Mouse (Mus musculus) brown adipose tissue, adult 24 weeks (tissue): ENCODE results near the gene Gm266. TPM values are rescaled to one million over a fixed set of nuclear protein-coding genes. Genes with fewer than 3 reads are reported as not detected.
A peak's percentile ranks its signal among the peaks of the same experiment; 100 is the strongest.

Experiments used
- H3K27ac ChIP-seq: fragments of 200-500 bp; replicated peaks from 2 replicates; pipeline ENCODE4 v1.5.1; 2012; ENCODE audit warnings: low read depth, mild to moderate bottlenecking, low read length
- H3K4me1 ChIP-seq: fragments of 200-500 bp; 2 replicates; pipeline ENCODE4 v1.6.1; 2012; ENCODE audit warnings: low read length, mixed read lengths; ENCODE audit not compliant: control insufficient read depth, insufficient read depth, insufficient read length
- H3K4me3 ChIP-seq: fragments of 200-500 bp; 2 replicates; pipeline ENCODE4 v1.5.1; 2012; ENCODE audit warnings: low read depth, mild to moderate bottlenecking, low read length, moderate library complexity; ENCODE audit not compliant: insufficient read depth
- polyA plus RNA-seq: library from polyadenylated mRNA; stranded (reverse); fragments of >200 nt; gene quantifications from 2 replicates; pipeline ENCODE4 v1.2.4, GENCODE M21; 2012; ENCODE audit not compliant: missing spikeins, insufficient read depth, insufficient read length

Gm266 gene
- polyA plus RNA-seq, 1 experiment: not detected

DNA sequence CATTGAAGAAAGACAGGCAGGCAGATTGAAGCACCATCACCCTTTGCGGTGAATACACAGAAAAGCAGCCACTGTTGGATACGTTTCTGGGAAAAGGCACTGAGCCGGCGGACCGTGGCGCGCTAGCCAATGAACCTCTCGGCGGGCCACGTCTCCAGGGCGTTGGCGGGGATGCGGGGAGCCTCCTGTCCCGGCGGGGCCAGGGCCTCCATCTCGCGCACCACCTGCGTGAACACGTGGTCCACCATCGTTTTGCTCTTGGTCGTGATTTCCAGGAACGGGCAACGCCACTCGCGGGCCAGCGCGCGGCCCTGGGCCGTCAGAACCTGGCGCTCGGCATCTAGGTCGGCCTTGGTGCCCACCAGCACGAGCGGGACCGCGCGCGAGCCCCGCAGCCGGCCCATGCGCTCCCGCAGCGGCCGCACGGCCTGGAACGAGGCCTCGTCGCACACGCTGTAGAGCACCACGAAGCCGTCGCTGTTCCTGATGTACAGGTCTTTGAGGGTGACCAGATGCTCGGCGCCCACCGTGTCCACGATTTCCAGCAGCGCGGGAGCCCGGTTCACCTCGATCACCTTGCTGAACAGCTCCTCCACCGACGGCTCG is 474 bp downstream of the Gm266 start:
- H3K4me3 ChIP-seq: peak overlapping the region; percentile 51
- H3K27ac ChIP-seq: no peak overlapping the region
- peaks cover 6% of the 10 kb centered on the region; the same call in 1 of the 2 replicates for H3K4me1 ChIP-seq

DNA sequence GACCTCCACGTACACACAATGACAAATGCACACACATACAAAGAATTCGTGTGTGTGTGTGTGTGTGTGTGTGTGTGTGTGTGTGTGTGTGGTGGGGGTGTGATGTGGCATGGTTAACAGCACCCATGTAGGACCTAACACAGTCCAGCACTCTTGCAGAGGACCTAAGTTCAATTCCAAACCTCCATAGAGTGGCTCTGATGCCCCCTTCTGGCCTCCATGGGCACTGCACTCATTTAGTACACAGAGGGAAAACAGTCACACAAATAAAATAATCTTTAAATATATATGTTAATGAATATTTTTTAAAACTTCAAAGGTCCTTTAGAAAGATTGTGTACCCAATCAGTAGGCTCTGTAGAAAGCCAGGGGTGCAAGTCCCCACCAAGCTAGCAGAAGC is 5.7 kb downstream of the Gm266 start:
- Histone ChIP-seq H3K4me1 (no peaks in the 10 kb centered on the region), H3K4me3 (no peak overlapping the region), H3K27ac (no peak overlapping the region)

DNA sequence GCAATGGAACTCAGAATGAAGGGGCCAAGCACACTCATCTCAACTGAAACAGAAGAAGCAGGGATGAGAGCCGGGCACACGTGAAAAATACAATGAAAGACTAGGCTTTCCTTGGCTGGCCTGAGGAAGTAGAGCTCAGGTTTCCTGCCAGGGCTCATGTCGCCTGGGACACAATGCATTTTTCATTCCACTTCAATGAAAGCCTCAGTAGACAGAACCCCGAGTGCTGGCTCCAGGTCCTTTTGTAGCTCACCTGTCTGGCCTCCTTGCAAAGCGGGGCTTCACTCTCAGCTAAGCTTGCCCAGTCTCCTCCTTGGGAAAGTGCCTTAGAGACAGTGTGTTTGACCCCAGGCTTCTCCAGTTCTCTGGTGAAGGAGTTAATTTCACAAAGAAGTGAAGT is 6.7 kb downstream of the Gm266 start:
- Histone ChIP-seq H3K4me3 (no peak overlapping the region), H3K4me1 (no peaks in the 10 kb centered on the region), H3K27ac (no peak overlapping the region)

DNA sequence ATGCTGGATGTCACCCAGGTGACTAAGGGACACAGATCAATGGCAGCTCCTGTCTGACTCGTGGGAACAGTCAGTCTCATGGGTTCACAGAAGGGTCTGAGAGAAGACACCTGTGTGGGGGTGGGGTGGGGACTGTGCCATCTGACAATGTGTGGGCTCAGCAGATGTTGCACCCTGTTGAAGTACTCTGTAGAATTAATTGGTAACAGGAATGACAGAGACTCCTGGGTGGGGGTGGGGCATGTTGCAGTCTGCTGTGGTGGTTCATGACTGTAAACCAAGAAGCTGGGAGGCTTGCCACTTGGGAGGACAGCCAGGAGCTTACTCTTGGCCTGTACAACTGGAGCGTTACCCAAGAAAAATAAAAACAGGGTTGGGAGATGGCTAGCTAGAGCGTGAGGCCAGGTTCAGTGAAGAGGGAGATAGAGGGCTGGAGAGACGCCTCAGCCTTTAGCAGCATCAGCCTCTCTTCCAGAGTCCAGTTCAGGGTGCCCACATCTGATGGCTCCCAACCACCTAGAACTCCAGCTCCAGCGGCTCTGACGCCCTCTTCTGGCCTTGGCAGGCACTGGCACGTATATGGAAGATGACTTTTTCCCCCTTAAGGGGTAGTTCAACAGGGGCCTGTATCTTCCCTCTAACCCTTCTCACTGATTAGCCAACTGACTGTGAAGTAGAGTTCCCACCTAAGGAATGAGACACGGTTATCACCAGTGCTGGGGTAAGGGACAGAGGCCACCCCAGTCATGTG is 10.6 kb downstream of the Gm266 start:
- Histone ChIP-seq H3K4me1 (no peaks in the 10 kb centered on the region), H3K4me3 (no peak overlapping the region), H3K27ac (no peak overlapping the region)

DNA sequence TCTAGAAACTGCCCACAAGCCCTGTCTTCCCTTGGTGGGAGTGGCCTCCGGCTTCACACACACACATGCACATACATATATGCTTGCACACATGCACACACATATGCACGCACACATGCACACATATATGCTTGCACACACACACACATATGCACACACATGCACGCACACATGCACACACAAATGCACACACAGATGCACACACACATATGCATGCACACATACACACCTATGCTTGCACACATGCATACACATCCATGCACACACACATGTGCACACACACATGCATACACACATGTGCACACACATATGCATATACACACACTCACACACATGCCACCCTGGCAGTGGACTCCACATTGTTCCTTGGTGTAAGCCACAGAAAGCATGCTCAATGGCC is 11.2 kb downstream of the Gm266 start:
- Histone ChIP-seq H3K4me3 (no peak overlapping the region), H3K27ac (no peak overlapping the region), H3K4me1 (no peaks in the 10 kb centered on the region)

DNA sequence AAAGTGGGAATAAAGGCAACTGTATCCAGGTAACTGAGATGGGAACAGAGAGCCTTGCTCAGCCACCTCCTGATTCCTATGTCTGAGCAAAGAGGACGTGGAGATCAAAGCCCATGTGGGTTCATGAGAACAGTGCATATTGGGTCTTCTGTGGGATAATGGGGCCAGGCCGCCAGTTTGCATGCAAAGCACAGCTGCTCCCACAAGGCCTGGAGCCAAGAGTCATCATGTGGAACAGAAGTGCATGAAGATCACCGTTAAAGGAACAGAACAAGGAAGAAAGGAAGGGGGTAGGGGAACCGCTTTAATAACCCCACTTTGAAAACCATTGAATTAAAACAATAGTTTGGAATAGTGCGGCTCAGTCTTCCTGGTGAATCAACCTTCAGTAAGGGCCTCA is 12.7 kb downstream of the Gm266 start:
- Histone ChIP-seq H3K4me1 (no peaks in the 10 kb centered on the region), H3K27ac (no peak overlapping the region), H3K4me3 (no peak overlapping the region)

DNA sequence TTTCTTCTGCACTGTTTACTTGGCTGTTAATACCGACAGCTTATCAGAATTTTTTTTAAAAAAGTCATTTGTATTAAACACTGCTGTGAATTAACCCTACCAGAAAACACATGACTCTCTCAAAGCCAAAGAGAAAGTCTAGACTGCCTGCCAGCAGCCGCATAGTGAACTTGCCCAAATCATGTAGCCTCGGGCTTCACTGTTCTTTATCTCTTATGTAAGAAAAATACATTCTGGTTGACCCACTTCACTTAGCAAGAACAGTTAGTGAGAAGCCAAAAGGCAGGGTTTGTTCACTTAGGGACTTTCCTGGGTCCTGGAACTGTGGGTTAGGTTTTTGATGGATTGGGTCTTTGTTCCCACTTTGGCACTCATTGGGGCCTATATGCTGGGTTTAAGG is 13.9 kb downstream of the Gm266 start:
- no peak overlapping the region for H3K27ac ChIP-seq
- H3K4me1 ChIP-seq: no peaks in the 10 kb centered on the region
- H3K4me3 ChIP-seq: no peak overlapping the region

DNA sequence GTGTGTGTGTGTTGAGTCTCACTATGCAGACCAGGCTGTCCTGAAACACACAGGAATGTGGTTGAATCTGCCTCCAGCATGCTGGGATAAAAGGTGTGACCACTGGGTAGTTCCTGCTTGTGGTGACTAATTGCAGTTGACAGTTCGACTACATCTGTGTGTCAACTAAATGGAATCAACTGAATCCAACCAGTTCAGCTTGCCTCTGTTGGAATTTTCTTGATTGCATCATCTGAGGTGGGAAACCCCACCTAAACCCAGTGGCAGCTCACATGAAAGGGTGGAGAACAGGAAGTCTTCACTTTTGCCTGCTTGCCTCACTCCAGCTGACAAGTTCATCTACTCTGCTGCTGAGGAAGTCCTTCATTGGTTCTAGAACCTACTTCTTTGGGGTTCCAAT is 14.5 kb downstream of the Gm266 start:
- Histone ChIP-seq H3K4me1 (no peaks in the 10 kb centered on the region), H3K27ac (no peak overlapping the region), H3K4me3 (no peak overlapping the region)

DNA sequence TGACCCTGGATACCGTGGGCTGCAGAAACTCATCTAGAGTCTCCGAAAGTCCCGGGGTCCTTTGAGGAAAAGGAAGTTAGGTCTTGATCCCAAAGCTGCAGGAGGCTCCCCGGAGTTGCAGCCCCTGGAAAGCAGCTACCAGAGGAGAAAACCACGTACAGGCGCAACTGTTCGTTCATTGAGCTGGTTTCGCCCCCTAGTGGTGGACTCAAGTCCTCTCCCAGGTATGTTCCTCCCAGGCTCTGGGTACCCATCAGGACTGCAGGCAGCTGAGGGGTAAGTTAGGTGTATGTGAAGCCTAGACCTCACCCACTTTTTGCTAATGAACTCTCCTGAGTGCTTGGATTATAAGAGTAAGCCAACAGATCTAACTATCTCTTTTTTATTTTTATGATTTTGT is 16.1 kb downstream of the Gm266 start:
- no peak overlapping the region for H3K4me3 ChIP-seq
- no peaks in the 10 kb centered on the region for H3K4me1 ChIP-seq
- H3K27ac ChIP-seq: no peak overlapping the region

DNA sequence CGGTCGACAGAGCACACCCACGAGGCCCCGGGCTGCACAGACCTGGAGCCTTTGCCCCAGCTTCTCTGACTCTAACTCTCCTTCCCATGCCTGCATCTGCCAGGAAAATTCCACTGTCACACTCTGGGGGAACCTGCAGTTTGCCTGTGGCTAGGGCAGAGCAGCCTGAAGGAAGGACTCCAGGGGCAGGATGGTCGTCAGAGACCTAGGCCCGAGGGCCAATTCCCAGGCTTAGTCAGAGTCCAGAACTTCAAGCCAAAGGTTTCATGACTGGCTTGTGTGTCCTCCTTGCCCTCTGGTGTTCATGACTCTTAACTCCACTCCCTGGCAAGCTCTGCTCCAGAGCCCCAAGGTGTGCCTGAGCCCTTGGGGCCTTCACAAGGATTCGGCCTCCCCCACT is 17.4 kb downstream of the Gm266 start:
- Histone ChIP-seq H3K27ac (no peak overlapping the region), H3K4me3 (no peak overlapping the region), H3K4me1 (no peaks in the 10 kb centered on the region)

DNA sequence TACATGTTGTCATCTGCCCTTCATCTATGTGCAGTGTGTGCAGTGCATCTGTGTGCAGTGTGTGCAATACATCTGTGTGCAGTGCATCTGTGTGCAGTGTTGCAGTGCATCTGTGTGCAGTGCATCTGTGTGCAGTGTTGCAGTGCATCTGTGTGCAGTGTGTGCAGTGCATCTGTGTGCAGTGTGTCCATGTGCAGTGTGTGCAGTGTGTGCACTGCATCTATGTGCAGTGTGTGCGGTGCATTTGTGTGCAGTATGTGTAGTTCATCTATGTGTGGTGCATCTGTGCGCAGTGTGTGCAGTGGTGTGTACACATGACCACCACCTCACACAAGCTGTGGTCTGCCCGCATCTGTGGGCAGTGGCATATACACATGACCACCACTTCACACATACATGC is 19.3 kb downstream of the Gm266 start:
- Histone ChIP-seq H3K4me3 (no peak overlapping the region), H3K4me1 (peaks cover 5% of the 10 kb centered on the region; the same call in 1 of the 2 replicates), H3K27ac (no peak overlapping the region)

DNA sequence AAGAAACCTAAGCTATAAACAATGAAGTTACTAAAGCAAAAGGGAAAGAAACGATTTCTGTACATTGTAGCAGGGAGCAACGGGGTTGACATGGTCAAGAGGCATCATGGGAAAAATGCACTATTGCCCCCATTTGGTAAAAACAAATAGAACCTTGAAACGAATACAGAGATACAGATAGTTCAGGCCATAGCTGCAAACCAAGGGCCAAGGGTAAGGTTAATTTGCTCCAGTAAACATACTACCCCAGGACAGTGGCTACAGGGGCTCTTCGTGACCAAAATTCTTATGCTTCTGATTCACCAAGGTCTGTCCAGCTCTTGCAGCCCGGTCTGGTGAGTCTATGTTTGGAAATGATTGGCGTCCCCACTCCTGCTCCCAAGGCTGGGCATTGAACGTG is 22.1 kb downstream of the Gm266 start:
- Histone ChIP-seq H3K4me1 (peaks cover 19% of the 10 kb centered on the region), H3K27ac (no peak overlapping the region), H3K4me3 (no peak overlapping the region)

DNA sequence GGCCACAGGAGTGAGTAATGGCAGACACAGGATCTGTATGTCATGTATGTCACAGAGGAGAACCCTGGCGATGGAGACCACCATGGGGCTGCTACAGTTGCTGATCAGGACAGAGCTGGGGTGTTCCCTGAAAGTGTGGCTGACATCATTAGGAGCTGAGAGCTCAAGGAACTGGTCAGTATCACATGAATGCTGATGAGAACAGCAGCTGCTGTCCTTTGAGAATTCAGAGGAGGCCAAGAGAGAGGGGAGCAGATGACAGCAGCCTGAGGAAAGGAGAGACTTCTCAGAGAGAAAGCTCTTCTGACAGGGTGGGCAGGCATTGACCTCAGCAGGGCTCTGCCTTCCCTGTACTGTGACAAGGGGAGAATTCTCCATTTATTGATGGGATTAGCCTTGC is 27.9 kb downstream of the Gm266 start:
- no peak overlapping the region for H3K27ac ChIP-seq
- no peak overlapping the region for H3K4me3 ChIP-seq
- H3K4me1 ChIP-seq: peaks cover 35% of the 10 kb centered on the region

DNA sequence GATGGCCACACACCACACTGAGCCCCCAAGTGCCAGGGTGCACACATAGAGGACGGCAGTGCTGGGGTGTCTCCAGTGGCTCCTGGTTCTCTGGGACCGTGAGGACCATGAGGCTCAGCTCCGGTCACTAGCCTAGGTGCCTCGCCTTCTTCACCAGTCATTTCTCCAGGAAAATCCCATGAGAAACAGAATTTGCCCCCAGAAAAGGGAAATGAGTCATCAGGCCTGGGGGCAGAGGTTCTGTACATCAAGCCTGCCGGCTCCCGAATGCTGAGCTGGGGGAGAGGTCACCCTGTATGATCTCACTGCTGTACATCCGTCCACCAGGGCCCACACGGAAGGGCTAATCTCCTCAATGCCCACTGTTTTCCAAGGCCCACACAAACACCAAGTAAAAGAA is 29.8 kb downstream of the Gm266 start:
- Histone ChIP-seq H3K4me3 (no peak overlapping the region), H3K27ac (no peak overlapping the region), H3K4me1 (peaks cover 29% of the 10 kb centered on the region)

DNA sequence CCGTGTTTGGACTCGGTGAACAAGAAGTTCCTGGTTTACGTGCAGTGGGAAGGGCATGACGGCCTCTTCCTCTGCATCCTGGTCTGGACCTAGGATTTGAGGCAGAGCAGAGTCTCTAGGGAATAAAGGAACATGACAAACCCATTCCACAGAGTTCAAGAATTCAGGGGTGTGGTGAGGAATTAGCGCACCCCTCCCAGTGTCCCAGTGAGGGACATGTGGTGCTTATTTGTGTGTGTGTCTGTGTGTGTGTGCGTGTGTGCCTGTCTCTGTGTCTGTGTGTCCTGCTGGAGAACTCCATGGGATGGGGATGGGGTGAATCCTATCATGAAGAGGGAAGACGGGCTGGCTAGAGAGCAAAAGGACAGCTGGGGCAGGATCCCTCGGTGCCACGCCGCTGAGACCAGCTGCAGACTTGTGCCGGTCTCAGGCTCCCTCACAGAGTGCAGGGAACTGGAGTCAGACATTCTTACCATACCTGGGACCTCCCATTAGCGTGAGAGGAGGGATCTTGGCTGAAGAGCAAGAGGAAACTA is 30.2 kb downstream of the Gm266 start:
- no peak overlapping the region for H3K4me3 ChIP-seq
- H3K4me1 ChIP-seq: peaks cover 24% of the 10 kb centered on the region
- no peak overlapping the region for H3K27ac ChIP-seq
